Mouse (Mus musculus): ENCODE results near the gene Eva1b.
"Not testable (repeated sequence)": the region's sequence is repeated elsewhere in the genome, so short reads cannot be mapped to it uniquely, and the experiment has no call there.

Gene Eva1b

GRCm38 (mm10) chr4:126155869-126156268 is 8.3 kb downstream of the Eva1b start:
- DNase-seq (ENCODE audit: low read depth, low spot score) = no peak

GRCm38 (mm10) chr4:126156617-126157016 is 9.1 kb downstream of the Eva1b start:
- peak; percentile 75 for DNase-seq (ENCODE audit: low read depth, low spot score)

GRCm38 (mm10) chr4:126157562-126157961 is 10.0 kb downstream of the Eva1b start:
- DNase-seq (ENCODE audit: low read depth, low spot score) = peak; percentile 63

- no peak for DNase-seq (ENCODE audit: low read depth, low spot score)
These were observed 11.9 kb downstream of the Eva1b start for GRCm38 (mm10) chr4:126159455-126159854.

GRCm38 (mm10) chr4:126160981-126161380 is 13.4 kb downstream of the Eva1b start:
- no peak for DNase-seq (ENCODE audit: low read depth, low spot score)

GRCm38 (mm10) chr4:126161456-126161855 is 13.9 kb downstream of the Eva1b start:
- no peak for DNase-seq (ENCODE audit: low read depth, low spot score)

GRCm38 (mm10) chr4:126161986-126162385 is 14.4 kb downstream of the Eva1b start:
- no peak for DNase-seq (ENCODE audit: low read depth, low spot score)

- DNase-seq (ENCODE audit: low read depth, low spot score) = peak; percentile 86
These were observed 15.1 kb downstream of the Eva1b start for GRCm38 (mm10) chr4:126162544-126163066.

- DNase-seq (ENCODE audit: low read depth, low spot score) = peak; percentile 40
These were observed 15.6 kb downstream of the Eva1b start, which contains the start of gene Sh3d21 for GRCm38 (mm10) chr4:126163067-126163659. Gene Sh3d21, minus strand, starts transcription at chr4:126163491.

- DNase-seq (ENCODE audit: low read depth, low spot score) = no peak
These were observed 16.1 kb downstream of the Eva1b start for GRCm38 (mm10) chr4:126163685-126164084.

GRCm38 (mm10) chr4:126165092-126165491 is 17.5 kb downstream of the Eva1b start:
- not testable (repeated sequence) for DNase-seq (ENCODE audit: low read depth, low spot score)

GRCm38 (mm10) chr4:126166084-126166483 is 18.5 kb downstream of the Eva1b start:
- DNase-seq (ENCODE audit: low read depth, low spot score) = no peak

GRCm38 (mm10) chr4:126168851-126169250 is 21.3 kb downstream of the Eva1b start:
- no peak for DNase-seq (ENCODE audit: low read depth, low spot score)

GRCm38 (mm10) chr4:126170737-126171136 is 23.2 kb downstream of the Eva1b start:
- DNase-seq (ENCODE audit: low read depth, low spot score) = not testable (repeated sequence)

- DNase-seq (ENCODE audit: low read depth, low spot score) = no peak
These were observed 26.3 kb downstream of the Eva1b start for GRCm38 (mm10) chr4:126173800-126174199.

GRCm38 (mm10) chr4:126175980-126176379 is 28.4 kb downstream of the Eva1b start:
- DNase-seq (ENCODE audit: low read depth, low spot score) = not testable (repeated sequence)

- DNase-seq (ENCODE audit: low read depth, low spot score) = peak; percentile 86
These were observed 33.8 kb downstream of the Eva1b start for GRCm38 (mm10) chr4:126181170-126181957.

GRCm38 (mm10) chr4:126183034-126183433 is 35.5 kb downstream of the Eva1b start:
- no peak for DNase-seq (ENCODE audit: low read depth, low spot score)

- no peak for DNase-seq (ENCODE audit: low read depth, low spot score)
These were observed 39.6 kb downstream of the Eva1b start for GRCm38 (mm10) chr4:126187096-126187495.

- DNase-seq (ENCODE audit: low read depth, low spot score) = no peak
These were observed 43.1 kb downstream of the Eva1b start for GRCm38 (mm10) chr4:126190636-126191035.

GRCm38 (mm10) chr4:126194216-126194615 is 46.7 kb downstream of the Eva1b start:
- peak; percentile 37 for DNase-seq (ENCODE audit: low read depth, low spot score)

- no peak for DNase-seq (ENCODE audit: low read depth, low spot score)
These were observed 47.4 kb downstream of the Eva1b start for GRCm38 (mm10) chr4:126194916-126195315.

GRCm38 (mm10) chr4:126197485-126197884 is 49.9 kb downstream of the Eva1b start:
- peak; percentile 41 for DNase-seq (ENCODE audit: low read depth, low spot score)

All from CD4-positive, CD25-positive, alpha-beta regulatory T cell, adult 2 months (primary cell).